Mouse (Mus musculus) lung, adult 2 months (tissue): Measurements from ENCODE around the gene Col4a1. TPM values are rescaled to one million over a fixed set of nuclear protein-coding genes. Genes with fewer than 3 reads are reported as not detected.
A peak's percentile ranks its signal among the peaks of the same experiment; 100 is the strongest.

Experiments
- DNase-seq: peaks from one replicate; pipeline ENCODE4 v3.0.0; 2022
- H3K4me1 ChIP-seq: fragments of 200-500 bp; 2 replicates; pipeline ENCODE4 v1.6.1; 2011; ENCODE audit warnings: low read length; ENCODE audit not compliant: control insufficient read depth, insufficient read depth
- H3K4me3 ChIP-seq: fragments of 200-500 bp; replicated peaks from 2 replicates; pipeline ENCODE3; 2011; ENCODE audit warnings: low read depth, mild to moderate bottlenecking, control low read depth, low read length; ENCODE audit errors: extremely low read depth
- CTCF ChIP-seq: fragments of 200-500 bp; IDR thresholded peaks from 2 replicates; pipeline ENCODE4 v1.5.1; 2011; ENCODE audit warnings: mild to moderate bottlenecking, low read length, control low read depth; ENCODE audit not compliant: insufficient read depth
- POLR2A ChIP-seq: fragments of 200-500 bp; IDR thresholded peaks from 2 replicates; pipeline ENCODE4 v1.6.1; 2011; ENCODE audit warnings: low read depth, mild to moderate bottlenecking, control low read depth, low read length, borderline replicate concordance; ENCODE audit errors: extremely low read depth
- WGBS: fragments of 180-500 bp; shearing (Covaris S2); methylation state at CpG from one replicate; pipeline ENCODE4 v1.1.7; 2018; 5-methylcytosine and 5-hydroxymethylcytosine counted together
- polyA plus RNA-seq: library from polyadenylated mRNA; depleted of rRNA; stranded (reverse); fragments of >200 nt; gene quantifications from 2 replicates; pipeline ENCODE4 v1.2.3, GENCODE M21; 2012

Col4a1 gene
- polyA plus RNA-seq, 1 experiment = 556 TPM

GRCm38 (mm10) chr8:11225577-11226434, 86.8 kb downstream of the Col4a1 start:
- TF ChIP-seq CTCF (no peak), POLR2A (no peak)
- 71% methylated on average over 13 of the region's 13 CpGs for WGBS
- Histone ChIP-seq H3K4me3 (no peak overlapping the region), H3K4me1 (no peaks in the 10 kb centered on the region; the same call in 1 of the 2 replicates)
- DNase-seq = no peak

GRCm38 (mm10) chr8:11224178-11224577, 88.4 kb downstream of the Col4a1 start:
- DNase-seq = no peak
- TF ChIP-seq CTCF (no peak), POLR2A (no peak)
- 74% methylated on average over 7 of the region's 7 CpGs for WGBS
- Histone ChIP-seq H3K4me3 (no peak overlapping the region), H3K4me1 (no peaks in the 10 kb centered on the region; the same call in 1 of the 2 replicates)

- no peak for TF ChIP-seq CTCF
- TF ChIP-seq POLR2A = no peak
- Histone ChIP-seq H3K4me1 (no peaks in the 10 kb centered on the region; the same call in 1 of the 2 replicates), H3K4me3 (no peak overlapping the region)
- 80% methylated on average over 5 of the region's 5 CpGs for WGBS
- no peak for DNase-seq
Observed at GRCm38 (mm10) chr8:11221353-11221752, 91.3 kb downstream of the Col4a1 start.

- H3K4me3 ChIP-seq = no peak overlapping the region
- 28% methylated on average over 6 of the region's 6 CpGs for WGBS
- no peaks in the 10 kb centered on the region for H3K4me1 ChIP-seq
- no peak for TF ChIP-seq CTCF
- no peak for TF ChIP-seq POLR2A
- DNase-seq = no peak
Observed at GRCm38 (mm10) chr8:11219282-11219681, 93.3 kb downstream of the Col4a1 start.

- Histone ChIP-seq H3K4me1 (no peaks in the 10 kb centered on the region), H3K4me3 (no peak overlapping the region)
- TF ChIP-seq POLR2A (no peak), CTCF (peak; percentile 48)
- DNase-seq = peak; percentile 26
- WGBS = 26% methylated on average over 1 of the region's 1 CpGs
Observed at GRCm38 (mm10) chr8:11215231-11215630, 97.4 kb downstream of the Col4a1 start.

GRCm38 (mm10) chr8:11206509-11206908, 106.1 kb downstream of the Col4a1 start:
- no peak for DNase-seq
- H3K4me1 ChIP-seq = no peaks in the 10 kb centered on the region
- H3K4me3 ChIP-seq = no peak overlapping the region
- WGBS = 51% methylated on average over 8 of the region's 8 CpGs
- TF ChIP-seq POLR2A = no peak
- no peak for TF ChIP-seq CTCF

- no peak for TF ChIP-seq CTCF
- TF ChIP-seq POLR2A = no peak
- Histone ChIP-seq H3K4me1 (no peaks in the 10 kb centered on the region), H3K4me3 (no peak overlapping the region)
- WGBS = 59% methylated on average over 9 of the region's 9 CpGs
- DNase-seq = no peak
Observed at GRCm38 (mm10) chr8:11205532-11205931, 107.1 kb downstream of the Col4a1 start.

GRCm38 (mm10) chr8:11203260-11204110, 109.1 kb downstream of the Col4a1 start:
- TF ChIP-seq POLR2A (no peak), CTCF (no peak)
- Histone ChIP-seq H3K4me3 (no peak overlapping the region), H3K4me1 (no peaks in the 10 kb centered on the region)
- 65% methylated on average over 12 of the region's 12 CpGs for WGBS
- DNase-seq = no peak

- no peaks in the 10 kb centered on the region for H3K4me1 ChIP-seq
- H3K4me3 ChIP-seq = no peak overlapping the region
- WGBS = 64% methylated on average over 7 of the region's 7 CpGs
- DNase-seq = no peak
- TF ChIP-seq CTCF = no peak
- no peak for TF ChIP-seq POLR2A
Observed at GRCm38 (mm10) chr8:11198650-11199049, 114.0 kb downstream of the Col4a1 start.

GRCm38 (mm10) chr8:11197988-11198387, 114.6 kb downstream of the Col4a1 start:
- no peak for DNase-seq
- H3K4me3 ChIP-seq = no peak overlapping the region
- TF ChIP-seq POLR2A (no peak), CTCF (no peak)
- H3K4me1 ChIP-seq = no peaks in the 10 kb centered on the region
- WGBS = 68% methylated on average over 3 of the region's 3 CpGs
